Mouse (Mus musculus): ENCODE results near the gene Prr19. TPM values are rescaled to one million over a fixed set of nuclear protein-coding genes. Genes with fewer than 3 reads are reported as not detected.
A peak's percentile ranks its signal among the peaks of the same experiment; 100 is the strongest.

The Prr19 gene
- polyA plus RNA-seq, 1 experiment from 2014 or later: not detected

DNA sequence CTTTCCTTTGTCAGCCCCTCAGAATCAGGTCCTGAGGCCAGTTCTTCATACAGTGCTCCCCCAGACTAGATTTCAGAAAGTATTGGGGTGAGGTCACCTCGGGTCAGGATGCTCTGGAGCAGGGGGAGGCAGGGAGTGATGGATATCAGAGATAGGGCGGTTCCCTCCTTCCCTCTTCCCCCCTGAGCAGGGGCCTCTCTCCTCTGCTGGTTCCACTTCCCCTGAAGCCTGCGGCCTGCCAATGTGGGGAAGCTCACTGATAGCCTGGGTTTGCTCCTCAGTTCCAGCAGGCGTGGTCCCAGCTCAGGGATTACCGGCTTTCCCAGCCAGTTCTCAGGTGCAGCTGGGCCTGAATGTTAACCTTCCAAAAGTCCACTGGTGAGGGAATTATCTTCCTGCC, 17.6 kb upstream of the Prr19 start:
- DNase-seq (peak; percentile 37), ATAC-seq (no peak)
- Histone ChIP-seq H3K4me2 (ENCODE audit: low read depth, low read length) (peak overlapping the region; percentile 99), H3K36me3 (replicated peaks; ENCODE audit: insufficient read depth, low read length) (peaks cover 39% of the 10 kb centered on the region), H3K9ac (replicated peaks) (peak overlapping the region; percentile 88), H3K9me3 (ENCODE audit: low read length) (no peaks in the 10 kb centered on the region), H3K4me1 (ENCODE audit: insufficient read depth) (peaks cover 41% of the 10 kb centered on the region), H3K27me3 (ENCODE audit: insufficient read depth, low read length) (no peaks in the 10 kb centered on the region), H3K27ac (ENCODE audit: low read depth) (peak overlapping the region; percentile 93), H3K4me3 (ENCODE audit: low read depth, low read length) (peak overlapping the region; percentile 78)
- 14% methylated on average over 5 of the region's 5 CpGs for WGBS (ENCODE audit: insufficient replicate concordance)
- TF ChIP-seq EP300 (IDR thresholded peaks at IDR 0.05; ENCODE audit: low read depth): no peak
- TF ChIP-seq CTCF (IDR thresholded peaks at IDR 0.05; ENCODE audit: low read depth): no peak

GRCm38 (mm10) chr7:25284171-25284570, 17.0 kb upstream of the Prr19 start:
- DNase-seq (no peak), ATAC-seq (no peak)
- 52% methylated on average over 2 of the region's 2 CpGs for WGBS (ENCODE audit: insufficient replicate concordance)
- Histone ChIP-seq H3K4me3 (ENCODE audit: low read depth, low read length) (peak overlapping the region; percentile 78), H3K9me3 (ENCODE audit: low read length) (no peaks in the 10 kb centered on the region), H3K27ac (ENCODE audit: low read depth) (peak overlapping the region; percentile 35), H3K4me1 (ENCODE audit: insufficient read depth) (peaks cover 41% of the 10 kb centered on the region), H3K4me2 (ENCODE audit: low read depth, low read length) (peak overlapping the region; percentile 99), H3K36me3 (replicated peaks; ENCODE audit: insufficient read depth, low read length) (peaks cover 45% of the 10 kb centered on the region), H3K9ac (replicated peaks) (peak overlapping the region; percentile 13; the same call in 1 of the 2 replicates), H3K27me3 (ENCODE audit: insufficient read depth, low read length) (no peaks in the 10 kb centered on the region)
- TF ChIP-seq CTCF (IDR thresholded peaks at IDR 0.05; ENCODE audit: low read depth) (no peak), EP300 (IDR thresholded peaks at IDR 0.05; ENCODE audit: low read depth) (no peak)

DNA sequence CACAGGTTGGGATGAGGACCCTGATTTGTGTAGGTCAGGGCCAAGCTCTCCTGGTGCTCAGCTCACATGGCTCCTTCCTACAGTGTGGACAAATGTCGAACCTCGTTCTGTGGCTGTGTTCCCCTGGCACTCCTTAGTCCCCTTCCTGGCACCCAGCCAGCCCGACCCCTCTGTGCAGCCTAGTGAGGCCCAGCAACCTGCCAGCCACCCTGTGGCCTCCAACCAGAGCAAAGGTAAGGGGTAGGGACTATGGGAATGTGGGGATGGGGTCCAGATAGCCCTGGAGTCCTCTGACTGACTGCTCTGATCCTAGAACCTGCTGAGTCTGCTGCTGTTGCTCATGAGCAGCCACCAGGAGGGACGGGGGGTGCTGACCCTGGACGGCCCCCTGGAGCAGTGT, 16.4 kb upstream of the Prr19 start:
- Histone ChIP-seq H3K4me3 (ENCODE audit: low read depth, low read length) (no peak overlapping the region), H3K4me1 (ENCODE audit: insufficient read depth) (peaks cover 37% of the 10 kb centered on the region), H3K27ac (ENCODE audit: low read depth) (no peak overlapping the region), H3K9me3 (ENCODE audit: low read length) (no peaks in the 10 kb centered on the region), H3K4me2 (ENCODE audit: low read depth, low read length) (no peak overlapping the region), H3K36me3 (replicated peaks; ENCODE audit: insufficient read depth, low read length) (peaks cover 51% of the 10 kb centered on the region), H3K27me3 (ENCODE audit: insufficient read depth, low read length) (no peaks in the 10 kb centered on the region), H3K9ac (replicated peaks) (no peak overlapping the region)
- TF ChIP-seq EP300 (IDR thresholded peaks at IDR 0.05; ENCODE audit: low read depth): no peak
- TF ChIP-seq CTCF (IDR thresholded peaks at IDR 0.05; ENCODE audit: low read depth): no peak
- DNase-seq (peak; percentile 31), ATAC-seq (no peak)
- 76% methylated on average over 5 of the region's 5 CpGs for WGBS (ENCODE audit: insufficient replicate concordance)

GRCm38 (mm10) chr7:25285511-25286238, 15.5 kb upstream of the Prr19 start:
- Histone ChIP-seq H3K4me1 (ENCODE audit: insufficient read depth) (peaks cover 27% of the 10 kb centered on the region), H3K36me3 (replicated peaks; ENCODE audit: insufficient read depth, low read length) (peaks cover 60% of the 10 kb centered on the region), H3K4me3 (ENCODE audit: low read depth, low read length) (no peak overlapping the region), H3K4me2 (ENCODE audit: low read depth, low read length) (no peak overlapping the region), H3K27ac (ENCODE audit: low read depth) (no peak overlapping the region), H3K9me3 (ENCODE audit: low read length) (no peaks in the 10 kb centered on the region), H3K27me3 (ENCODE audit: insufficient read depth, low read length) (no peaks in the 10 kb centered on the region), H3K9ac (replicated peaks) (no peak overlapping the region)
- ATAC-seq: no peak
- TF ChIP-seq CTCF (IDR thresholded peaks at IDR 0.05; ENCODE audit: low read depth) (no peak), EP300 (IDR thresholded peaks at IDR 0.05; ENCODE audit: low read depth) (no peak)
- 88% methylated on average over 20 of the region's 20 CpGs for WGBS (ENCODE audit: insufficient replicate concordance)
- DNase-seq: no peak

DNA sequence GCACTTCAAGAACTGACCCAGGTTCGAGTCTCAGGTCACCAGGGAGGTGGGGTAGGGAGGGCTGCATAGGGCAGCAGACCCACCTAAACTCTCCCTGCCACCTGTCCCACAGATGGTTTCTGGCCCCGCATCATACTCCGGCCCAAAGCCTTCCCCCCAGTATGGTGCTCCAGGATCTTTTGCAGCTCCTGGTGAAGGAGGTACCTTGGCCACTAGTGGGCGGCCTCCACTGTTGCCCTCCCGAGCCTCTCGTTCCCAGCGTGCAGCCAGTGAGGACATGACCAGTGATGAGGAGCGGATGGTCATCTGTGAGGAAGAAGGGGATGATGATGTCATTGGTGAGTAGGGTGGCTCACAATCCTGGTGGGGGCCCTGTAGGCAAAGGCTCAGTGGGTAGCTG, 14.2 kb upstream of the Prr19 start:
- Histone ChIP-seq H3K4me3 (ENCODE audit: low read depth, low read length) (no peak overlapping the region), H3K36me3 (replicated peaks; ENCODE audit: insufficient read depth, low read length) (peaks cover 73% of the 10 kb centered on the region), H3K4me2 (ENCODE audit: low read depth, low read length) (no peak overlapping the region), H3K27ac (ENCODE audit: low read depth) (no peak overlapping the region), H3K4me1 (ENCODE audit: insufficient read depth) (peaks cover 18% of the 10 kb centered on the region), H3K9ac (replicated peaks) (no peak overlapping the region), H3K27me3 (ENCODE audit: insufficient read depth, low read length) (no peaks in the 10 kb centered on the region), H3K9me3 (ENCODE audit: low read length) (no peaks in the 10 kb centered on the region)
- 84% methylated on average over 8 of the region's 8 CpGs for WGBS (ENCODE audit: insufficient replicate concordance)
- DNase-seq (no peak), ATAC-seq (no peak)
- TF ChIP-seq EP300 (IDR thresholded peaks at IDR 0.05; ENCODE audit: low read depth) (no peak), CTCF (IDR thresholded peaks at IDR 0.05; ENCODE audit: low read depth) (0 out of 2 replicates have a peak, but pooled peaks have one; percentile 6)

GRCm38 (mm10) chr7:25288011-25288410, 13.2 kb upstream of the Prr19 start:
- TF ChIP-seq EP300 (IDR thresholded peaks at IDR 0.05; ENCODE audit: low read depth) (no peak), CTCF (IDR thresholded peaks at IDR 0.05; ENCODE audit: low read depth) (no peak)
- DNase-seq (no peak), ATAC-seq (no peak)
- Histone ChIP-seq H3K36me3 (replicated peaks; ENCODE audit: insufficient read depth, low read length) (peaks cover 83% of the 10 kb centered on the region), H3K9me3 (ENCODE audit: low read length) (no peaks in the 10 kb centered on the region), H3K4me1 (ENCODE audit: insufficient read depth) (peaks cover 15% of the 10 kb centered on the region), H3K4me2 (ENCODE audit: low read depth, low read length) (no peak overlapping the region), H3K27ac (ENCODE audit: low read depth) (no peak overlapping the region), H3K27me3 (ENCODE audit: insufficient read depth, low read length) (no peaks in the 10 kb centered on the region), H3K4me3 (ENCODE audit: low read depth, low read length) (no peak overlapping the region), H3K9ac (replicated peaks) (no peak overlapping the region)
- 93% methylated on average over 12 of the region's 12 CpGs for WGBS (ENCODE audit: insufficient replicate concordance)

Data from liver, postnatal 0 days (tissue).